Mouse (Mus musculus): Measurements from ENCODE around the gene Gm17490.

GRCm38 (mm10) chr2:11623173-11623572, 2.9 kb downstream of the Gm17490 start:
- TF ChIP-seq CTCF (IDR thresholded peaks at IDR 0.05; ENCODE audit: low read depth) (no peak), EP300 (optimal IDR thresholded peaks at IDR 0.05) (no peak)

Data from stomach, postnatal 0 days (tissue).